Mouse (Mus musculus): ENCODE data around the gene Plekha7. TPM values are rescaled to one million over a fixed set of nuclear protein-coding genes. Genes with fewer than 3 reads are reported as not detected.
"Not testable (repeated sequence)": the region's sequence is repeated elsewhere in the genome, so short reads cannot be mapped to it uniquely, and the experiment has no call there.

Gene Plekha7
- total RNA-seq, 2 experiments from 2014 or later = 0.71 to 1.5 TPM

DNA sequence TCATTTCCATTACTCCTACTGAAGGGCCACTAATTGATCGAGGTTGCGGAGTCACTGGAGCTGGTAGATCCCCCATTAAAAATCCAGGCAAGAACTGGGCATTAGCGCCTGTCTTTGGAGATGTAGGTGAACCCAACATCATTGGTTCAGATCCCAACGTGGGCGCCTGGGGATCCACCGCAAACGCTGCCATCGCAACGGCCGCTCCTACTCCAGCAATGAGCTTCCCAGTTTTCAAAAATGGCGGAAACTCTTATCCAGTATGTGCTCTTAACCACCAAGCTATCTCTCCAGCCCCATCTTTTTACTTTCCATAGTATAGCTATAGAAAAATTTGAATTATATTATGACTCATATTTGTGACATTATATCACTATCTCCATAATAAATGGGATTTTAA, 223.8 kb downstream of the Plekha7 start, which contains the start of gene Gm4353:
Gm4353 (minus strand) TSS at position 270 of the 400 bp plus-strand sequence.
- not testable (repeated sequence) for DNase-seq (ENCODE audit: low spot score)

Other genes starting within 250 kb of the Plekha7 start
- 1 to 10 TPM; 1.5 to 1.9 TPM for gene Gm4353, start 223.7 kb downstream of the Plekha7 start, total RNA-seq (2021)
- 100 to 1,000 TPM; 260 to 323 TPM for gene Rps13, start 25.8 kb upstream of the Plekha7 start, total RNA-seq (2021)
- 1 to 10 TPM; 7.4 to 8.4 TPM for gene Pik3c2a, start 135.1 kb upstream of the Plekha7 start, total RNA-seq (2021)
- 1 to 10 TPM; 3.0 to 4.5 TPM for gene Nucb2, start 196.0 kb upstream of the Plekha7 start, total RNA-seq (2021)